Mouse (Mus musculus) left cerebral cortex, postnatal 25 days (tissue): ENCODE measurements around the gene Ppp1r3e. TPM values are rescaled to one million over a fixed set of nuclear protein-coding genes. Genes with fewer than 3 reads are reported as not detected.

Experiments
- DNase-seq, 2 experiments: peaks; one replicate each; pipeline ENCODE4 v3.0.0; 2022; ENCODE audit warnings: low spot score in 2 of 2, mixed read lengths in 1 of 2
- intact Hi-C: fragments of 180-260 bp; cut with DNase I; formaldehyde crosslinking; loops from one replicate; pipeline ENCODE4 v1.15.1; 2025
- total RNA-seq, 2 experiments: library from RNA; stranded (reverse); gene quantifications; 2 replicates each; pipeline ENCODE4 v1.2.3; 2021

Gene Ppp1r3e
- 10 to 100 TPM; 13.5 to 16.4 TPM for total RNA-seq

- peak; percentile 64 to 73 for DNase-seq
- intact Hi-C loops = no loop called here
Observed at GRCm38 (mm10) chr14:54877048-54877715, at the start of gene Ppp1r3e. Ppp1r3e (minus strand) TSS chr14:54877550.

- intact Hi-C loops = no loop called here
- DNase-seq = peak; percentile 35 to 36
Observed at GRCm38 (mm10) chr14:54926401-54927158, 49.2 kb upstream of the Ppp1r3e start.

DNA sequence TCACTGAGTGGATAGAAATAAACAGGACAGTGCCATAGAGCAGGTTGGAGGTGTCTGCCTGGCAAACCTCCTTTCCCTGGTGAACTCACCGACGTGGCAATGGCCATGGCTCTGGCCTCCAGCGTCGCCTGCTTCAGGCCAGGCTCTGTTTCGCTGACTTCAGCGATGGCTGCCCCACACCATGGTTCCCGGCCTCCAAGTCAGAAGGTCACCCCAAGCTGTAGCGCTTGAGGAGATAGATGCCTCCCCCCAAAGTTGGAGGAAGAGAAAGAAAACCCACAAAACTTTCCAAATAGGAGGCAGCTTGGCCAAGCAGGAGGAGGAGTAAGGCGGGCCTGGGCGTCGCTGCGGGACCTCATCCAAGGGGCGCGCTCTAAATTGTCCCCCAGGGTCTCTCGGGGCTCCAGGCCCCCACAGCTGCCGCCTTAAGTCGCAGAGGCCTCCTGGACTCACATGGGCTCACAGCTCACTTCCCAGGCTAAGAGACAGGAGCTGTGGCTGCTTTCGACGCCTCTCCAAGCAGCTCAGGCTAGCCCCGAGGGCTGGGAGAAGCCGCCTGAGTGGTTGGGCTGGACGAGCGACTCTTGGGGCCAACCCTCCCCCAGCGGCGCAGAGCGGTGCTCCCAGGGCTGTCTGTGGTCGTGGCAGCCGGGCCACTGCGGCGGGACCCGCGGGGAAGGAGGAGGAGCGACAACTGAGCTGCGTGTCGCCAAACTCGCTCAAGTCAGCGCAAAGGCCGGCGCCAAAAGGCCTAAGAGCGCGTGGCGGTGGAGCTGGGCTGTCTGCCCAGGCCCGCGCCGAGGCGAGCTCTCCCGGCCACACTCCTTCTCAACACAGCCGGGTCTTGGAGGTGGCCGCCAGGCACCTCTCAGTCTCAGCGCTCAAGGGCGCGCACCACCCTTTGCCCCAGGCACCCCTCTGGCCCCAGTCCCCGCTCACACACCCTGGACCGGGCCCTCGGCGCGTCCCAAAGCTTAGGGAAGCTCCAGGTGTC is 48.3 kb upstream of the Ppp1r3e start, which contains the start of gene Efs:
Gene Efs, minus strand, starts transcription at position 778 of the 994 bp plus-strand sequence.
- intact Hi-C loops = no loop called here
- peak; percentile 30 to 48 for DNase-seq

DNA sequence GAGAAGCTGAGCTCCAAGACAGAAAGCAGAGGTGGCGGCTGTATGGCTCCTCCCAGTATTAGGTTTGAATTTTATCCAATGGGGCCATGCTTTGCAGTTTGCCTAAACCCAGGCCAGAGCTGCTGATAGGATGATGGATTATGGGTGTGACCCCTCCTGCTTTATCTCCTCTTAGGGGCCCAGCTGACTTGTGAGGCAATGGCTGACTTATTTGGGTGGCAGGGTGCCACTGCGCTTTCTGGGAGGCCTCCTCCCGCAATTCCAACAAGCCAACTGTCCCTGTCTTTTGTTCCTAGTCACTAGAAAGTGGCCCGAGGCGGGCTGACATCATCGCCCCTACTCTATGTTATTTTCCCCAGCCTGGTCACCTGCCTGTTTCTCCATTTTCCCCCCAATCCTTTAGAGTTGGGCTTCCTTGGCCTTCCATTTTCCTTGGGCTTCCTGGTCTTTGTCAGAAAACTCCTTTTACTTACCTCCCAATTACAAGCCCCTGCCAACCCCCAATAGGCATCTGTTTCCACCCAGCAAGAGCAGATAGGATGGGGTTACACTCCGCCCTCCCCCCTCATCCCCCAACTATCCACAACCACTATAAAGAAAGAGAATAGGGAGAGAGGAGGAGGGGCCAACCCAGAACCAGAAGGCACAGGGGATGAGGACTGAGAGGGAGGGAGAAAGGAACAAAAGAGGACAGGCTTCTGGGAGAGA is 47.4 kb upstream of the Ppp1r3e start:
- no peak for DNase-seq
- intact Hi-C loops = no loop called here

DNA sequence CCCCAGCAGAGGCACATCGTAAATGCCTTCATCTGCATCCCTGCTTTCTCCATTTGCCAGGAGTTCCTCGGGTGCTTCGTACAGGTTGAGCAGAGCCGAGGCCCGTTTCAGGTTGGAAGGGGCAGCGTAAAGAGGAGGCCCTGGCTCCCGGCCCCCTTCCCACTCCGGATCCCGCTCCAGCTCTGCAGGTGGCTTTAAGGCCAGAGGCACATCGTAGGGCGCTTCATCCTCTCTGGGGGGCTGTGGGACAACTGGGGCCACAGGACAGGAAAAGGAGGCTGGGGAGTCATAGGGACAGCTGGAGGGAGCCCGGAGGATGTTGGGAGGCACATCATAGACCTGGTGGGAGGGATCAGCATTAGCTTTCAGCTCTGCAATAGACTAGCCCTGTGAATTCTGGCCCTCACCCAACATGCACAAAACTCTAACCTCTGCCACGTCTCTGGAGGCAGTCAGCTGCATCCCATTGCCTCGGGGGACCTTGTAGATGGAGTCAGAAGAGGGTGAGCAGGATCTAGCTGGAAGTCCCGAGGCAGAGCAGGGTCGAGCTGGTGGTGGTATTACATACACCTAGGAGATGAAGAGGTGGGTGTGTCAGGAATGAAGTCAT is 42.8 kb upstream of the Ppp1r3e start:
- intact Hi-C loops = no loop called here
- no peak for DNase-seq

DNA sequence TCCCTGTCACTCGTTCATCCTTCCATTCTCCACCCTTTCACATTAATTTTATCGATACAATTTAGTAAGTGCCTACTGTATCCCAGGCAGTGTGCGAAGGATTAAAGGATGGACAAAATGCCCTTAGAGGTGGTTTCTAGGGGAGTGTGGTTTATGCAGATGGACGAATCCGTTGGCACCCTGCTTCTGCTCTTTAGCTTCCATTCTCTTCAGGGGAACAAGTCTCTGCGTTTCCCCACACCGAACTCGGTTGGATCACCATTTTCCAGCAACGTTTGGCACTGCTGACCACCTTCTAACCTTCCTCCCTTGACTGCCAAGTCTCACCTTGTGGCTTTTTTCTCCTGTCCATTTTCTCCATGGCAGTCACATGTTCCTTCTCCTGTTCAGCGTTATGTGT is 36.0 kb upstream of the Ppp1r3e start:
- intact Hi-C loops = loop anchor here (5.0 kb wide), 1 partner anchor 179 kb away; the partner anchor contains the start of genes Thtpa and Zfhx2
- peak in 1 of 2 experiments; percentile 33 for DNase-seq

- peak; percentile 83 to 89 for DNase-seq
- intact Hi-C loops = loop anchor here (5.0 kb wide), 1 partner anchor 179 kb away; the partner anchor contains the start of genes Thtpa and Zfhx2
Observed at GRCm38 (mm10) chr14:54912886-54913285, 35.5 kb upstream of the Ppp1r3e start, which contains the start of gene Slc22a17. Slc22a17 (minus strand) TSS chr14:54913132.

GRCm38 (mm10) chr14:54912109-54912850 is 34.9 kb upstream of the Ppp1r3e start:
- DNase-seq = no peak
- intact Hi-C loops = loop anchor here (5.0 kb wide), 1 partner anchor 180 kb away; the partner anchor contains the start of genes Thtpa and Zfhx2

- intact Hi-C loops = no loop called here
Observed at GRCm38 (mm10) chr14:54908682-54909081, 31.3 kb upstream of the Ppp1r3e start.

GRCm38 (mm10) chr14:54903641-54904040 is 26.3 kb upstream of the Ppp1r3e start:
- intact Hi-C loops = loop anchor here (5.0 kb wide), 1 partner anchor 194 kb away; no protein-coding TSS in a partner anchor
- no peak for DNase-seq

More at GRCm38 (mm10) chr14:54908682-54909081, 31.3 kb upstream of the Ppp1r3e start:
- no peak for DNase-seq

DNA sequence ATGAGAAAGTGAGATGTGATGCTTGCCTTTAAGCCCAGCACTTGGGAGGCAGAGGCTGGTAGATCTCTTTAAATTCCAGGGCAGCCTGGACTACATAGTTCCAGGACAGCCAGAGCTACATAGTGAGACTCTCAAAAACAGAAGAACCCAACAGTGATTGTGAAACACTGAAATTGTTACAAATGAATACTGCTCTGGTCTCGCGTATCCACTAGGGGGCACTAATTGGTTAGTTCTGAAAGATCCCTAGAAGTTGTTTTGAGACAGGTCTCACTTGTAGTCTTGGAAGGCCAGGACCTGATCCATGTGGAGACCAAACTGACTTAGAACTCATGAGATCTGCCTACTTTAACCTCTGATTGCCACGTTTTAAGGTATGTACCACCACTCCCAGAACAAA is 23.0 kb upstream of the Ppp1r3e start:
- intact Hi-C loops = loop anchor here (1.0 to 5.0 kb wide), 3 partner anchors 39 to 197 kb away; no protein-coding TSS in a partner anchor
- peak; percentile 79 to 90 for DNase-seq

GRCm38 (mm10) chr14:54897445-54897844 is 20.1 kb upstream of the Ppp1r3e start:
- DNase-seq = no peak
- intact Hi-C loops = no loop called here

DNA sequence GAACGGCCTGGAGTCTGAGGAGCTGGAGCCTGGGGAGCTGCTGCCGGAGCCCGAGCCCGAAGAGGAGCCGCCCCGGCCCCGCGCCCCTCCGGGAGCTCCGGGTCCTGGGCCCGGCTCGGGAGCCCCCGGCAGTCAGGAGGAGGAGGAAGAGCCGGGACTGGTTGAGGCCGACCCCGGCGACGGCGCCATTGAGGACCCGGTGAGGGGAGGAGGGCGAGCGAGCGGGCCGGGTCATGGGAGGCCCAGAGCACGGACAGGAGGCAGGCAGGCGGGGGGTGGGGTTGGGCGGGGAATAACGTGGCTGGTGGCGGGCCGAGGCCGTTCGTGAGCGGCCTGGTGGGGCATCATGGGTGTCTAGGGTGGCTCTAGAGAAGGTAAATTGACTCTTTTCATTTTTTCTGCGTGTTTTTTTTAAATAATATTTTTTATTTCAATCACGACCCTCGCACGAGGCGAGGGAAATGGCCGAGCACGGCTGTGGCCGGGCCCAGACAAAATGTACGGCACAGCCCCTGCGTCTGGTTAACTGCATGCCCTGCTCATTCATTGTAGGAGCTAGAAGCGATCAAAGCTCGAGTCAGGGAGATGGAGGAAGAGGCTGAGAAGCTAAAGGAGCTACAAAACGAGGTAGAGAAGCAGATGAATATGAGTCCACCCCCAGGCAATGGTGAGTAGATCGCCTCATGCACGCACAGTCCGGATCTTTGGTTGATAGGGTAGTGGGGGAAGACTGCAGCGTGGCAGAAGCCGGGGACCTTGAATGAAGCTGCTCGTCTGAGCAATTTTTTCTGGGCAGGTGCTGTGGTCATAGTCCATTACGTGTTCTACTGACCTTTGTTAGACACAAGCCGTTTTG is 17.2 kb upstream of the Ppp1r3e start:
- intact Hi-C loops = loop anchor here (1.0 to 5.0 kb wide), 2 partner anchors 45 to 198 kb away; partner anchors contain the start of genes Thtpa and Zfhx2
- no peak for DNase-seq

DNA sequence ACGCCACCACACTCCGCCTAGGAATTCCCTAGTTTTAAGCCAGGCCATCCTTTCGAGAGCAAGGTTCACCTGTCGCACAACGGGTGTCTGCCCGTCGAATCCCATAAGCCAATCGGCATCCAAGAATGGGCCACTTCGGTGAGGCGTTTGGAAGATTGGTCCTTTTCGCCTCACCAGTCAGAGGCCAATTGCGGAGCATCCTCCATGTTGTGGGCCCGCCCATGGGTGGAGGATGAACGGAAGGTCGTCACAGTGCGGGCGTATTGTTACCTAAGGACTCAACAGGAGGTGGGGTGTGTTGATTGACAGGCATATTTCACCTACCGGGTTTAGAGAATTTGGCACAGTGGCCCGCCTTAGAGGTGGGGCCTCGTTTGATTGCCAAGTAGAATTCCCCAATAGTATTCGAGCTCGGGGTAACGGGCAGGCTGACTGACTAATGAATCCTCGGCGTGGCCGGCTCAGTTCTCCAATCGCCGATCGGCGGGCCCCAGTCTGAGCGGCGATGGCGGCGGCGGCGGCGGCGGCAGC is 16.4 kb upstream of the Ppp1r3e start:
- DNase-seq = peak; percentile 98 to 100
- intact Hi-C loops = loop anchor here (1.0 to 5.0 kb wide), 2 partner anchors 46 to 199 kb away; partner anchors contain the start of genes Thtpa and Zfhx2

GRCm38 (mm10) chr14:54892200-54892599 is 14.8 kb upstream of the Ppp1r3e start, which contains the start of gene Pabpn1:
Pabpn1 (plus strand) TSS chr14:54892500.
- intact Hi-C loops = loop anchor here (5.0 kb wide), 1 partner anchor 200 kb away; the partner anchor contains the start of genes Thtpa and Zfhx2
- no peak for DNase-seq

DNA sequence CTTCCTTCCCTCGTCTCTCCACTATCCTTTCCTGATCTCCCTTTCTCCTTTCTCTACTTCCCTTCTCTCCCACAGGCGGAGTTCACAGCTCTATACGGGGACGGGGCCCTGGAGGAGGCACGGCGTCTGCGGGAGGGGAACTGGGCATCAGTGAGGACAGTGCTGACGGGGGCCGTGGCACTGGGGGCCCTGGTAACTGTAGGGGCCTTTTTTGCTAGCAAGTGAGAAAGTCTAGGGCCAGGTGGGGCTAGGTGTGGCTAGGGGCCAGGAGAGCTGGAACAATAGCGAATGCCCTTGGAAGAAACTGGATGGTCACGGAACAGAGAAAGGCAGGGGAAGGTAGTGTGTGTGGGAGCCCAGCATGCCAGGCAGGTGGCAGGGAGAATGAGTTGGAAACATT is 8.0 kb upstream of the Ppp1r3e start:
- intact Hi-C loops = no loop called here
- no peak for DNase-seq
